Mouse (Mus musculus) cerebellum, adult 18-20 months (tissue): ENCODE data around the gene Taf11.

Source experiments
- DNase-seq, 2 experiments: peaks; one replicate each; pipeline ENCODE4 v3.0.0; 2021

The Taf11 gene

DNA sequence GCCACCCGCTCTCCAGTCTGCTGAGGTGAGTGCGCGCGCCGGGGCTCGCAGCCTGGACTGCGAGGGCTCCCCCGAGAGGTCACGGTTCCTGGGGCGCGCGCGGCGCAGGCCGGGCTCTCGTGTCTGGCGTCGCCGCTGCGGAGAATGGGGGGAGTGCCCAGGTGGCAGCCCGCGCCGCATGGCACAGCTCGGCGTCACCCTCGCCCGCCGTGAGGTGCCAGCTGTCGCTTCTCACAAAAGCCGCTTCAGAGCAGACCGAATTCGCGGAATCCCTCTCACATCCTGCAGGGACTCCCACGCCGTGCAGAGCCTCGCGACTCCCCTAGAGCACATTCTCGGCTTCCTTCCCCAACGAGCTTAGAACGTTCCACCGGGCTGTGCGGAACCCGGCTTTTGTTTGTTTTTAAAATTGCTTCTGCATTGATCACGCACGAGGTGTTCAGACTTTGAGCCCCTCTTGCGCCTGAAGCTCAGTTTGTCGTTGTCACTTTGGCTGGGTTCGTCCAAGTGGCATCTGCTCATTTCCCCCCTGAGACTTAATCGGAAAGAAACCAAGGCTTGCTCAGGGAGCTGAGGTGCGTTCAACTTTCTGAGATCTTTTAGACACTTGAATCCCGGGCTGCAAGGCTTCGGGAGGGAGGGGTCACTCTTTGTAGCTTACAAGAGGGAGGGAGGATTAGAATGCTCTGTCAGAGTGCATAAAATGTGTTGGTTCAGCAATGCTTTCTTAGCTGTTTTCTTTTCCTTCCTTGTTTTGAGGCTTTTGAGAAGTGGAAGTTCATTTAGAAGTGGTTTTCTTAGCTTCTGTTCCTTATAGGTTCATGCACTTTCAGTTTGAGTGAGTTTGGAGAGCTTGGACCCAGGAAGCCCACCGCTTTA is at the start of gene Taf11:
Gene Taf11 (minus strand): TSS at position 223 of the 879 bp plus-strand sequence.
- DNase-seq: peak; percentile 78 to 84

DNA sequence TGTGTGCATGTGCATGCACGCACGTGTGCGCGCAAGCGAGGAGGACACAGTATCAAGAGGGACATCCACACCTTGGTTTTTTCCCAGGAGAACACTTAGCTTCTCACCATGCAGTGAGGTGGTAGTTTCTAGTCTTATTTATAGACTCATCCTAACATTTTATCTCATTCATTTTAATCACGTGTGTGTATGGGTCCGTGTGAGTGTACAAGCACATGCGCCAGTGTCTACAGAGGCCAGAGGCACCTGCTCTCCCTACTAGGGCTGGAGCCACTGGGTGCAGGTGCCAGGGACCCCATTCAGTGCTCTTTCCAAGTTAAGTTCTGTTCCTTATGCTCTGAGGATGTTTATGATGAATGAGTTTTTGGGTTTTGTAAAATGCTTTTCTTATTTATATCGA is 48.0 kb upstream of the Taf11 start:
- DNase-seq: no peak

DNA sequence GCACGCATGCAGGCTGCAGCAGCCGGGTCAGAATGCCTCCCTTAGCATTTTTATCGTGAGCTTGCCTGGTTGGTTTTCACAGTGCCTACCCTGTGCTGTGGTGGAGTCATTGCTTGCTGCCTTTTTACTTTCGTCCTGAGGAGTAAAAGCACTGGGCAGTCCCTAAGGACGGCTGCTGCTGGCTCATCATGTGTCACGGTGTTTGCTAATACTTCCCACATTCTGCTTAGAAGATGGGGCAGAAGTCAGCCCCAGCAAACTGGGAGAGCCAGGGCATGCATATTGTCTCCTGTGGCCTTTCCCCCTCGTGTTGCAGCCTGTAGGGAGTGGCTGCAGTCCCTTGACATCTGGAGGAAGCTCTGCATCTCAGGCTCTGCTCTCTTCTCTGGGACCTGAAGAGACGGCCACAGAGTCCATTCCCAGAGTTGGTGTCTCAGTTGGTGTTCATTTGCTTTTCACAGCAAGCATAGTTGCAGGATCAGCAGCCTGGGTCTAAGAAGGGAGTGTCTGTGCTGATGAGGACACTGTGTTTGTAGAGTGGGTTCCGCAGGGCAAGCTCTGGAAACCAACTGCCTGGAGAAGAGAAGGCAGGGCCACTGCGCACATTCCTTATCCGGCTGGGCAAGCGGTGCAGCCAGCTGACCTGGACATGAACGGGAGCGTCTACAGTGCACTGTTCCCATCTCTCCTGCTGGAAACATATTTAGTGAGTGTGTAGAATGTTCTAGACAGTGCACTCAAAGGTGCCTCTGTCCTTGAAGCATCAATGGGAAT is 45.2 kb upstream of the Taf11 start:
- DNase-seq: no peak

DNA sequence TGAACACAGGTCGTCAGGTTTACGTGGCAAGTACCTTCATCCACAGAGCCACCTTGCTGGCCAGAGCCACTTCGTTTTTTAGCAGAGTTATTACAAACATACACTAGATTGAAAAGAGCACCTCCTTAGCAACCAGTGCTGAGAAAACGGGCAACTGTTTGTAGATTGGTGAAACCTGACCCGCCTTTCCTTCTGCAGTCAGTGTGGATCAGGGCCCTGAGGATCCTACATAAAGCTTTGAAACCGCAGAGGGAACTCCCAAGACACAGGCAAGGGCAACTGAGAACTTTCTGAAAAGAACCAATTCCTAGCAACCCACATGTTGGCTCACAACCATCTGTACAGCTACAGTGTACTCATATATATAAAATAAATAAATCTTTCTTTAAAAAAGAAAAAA is 43.5 kb upstream of the Taf11 start:
- DNase-seq: no peak

DNA sequence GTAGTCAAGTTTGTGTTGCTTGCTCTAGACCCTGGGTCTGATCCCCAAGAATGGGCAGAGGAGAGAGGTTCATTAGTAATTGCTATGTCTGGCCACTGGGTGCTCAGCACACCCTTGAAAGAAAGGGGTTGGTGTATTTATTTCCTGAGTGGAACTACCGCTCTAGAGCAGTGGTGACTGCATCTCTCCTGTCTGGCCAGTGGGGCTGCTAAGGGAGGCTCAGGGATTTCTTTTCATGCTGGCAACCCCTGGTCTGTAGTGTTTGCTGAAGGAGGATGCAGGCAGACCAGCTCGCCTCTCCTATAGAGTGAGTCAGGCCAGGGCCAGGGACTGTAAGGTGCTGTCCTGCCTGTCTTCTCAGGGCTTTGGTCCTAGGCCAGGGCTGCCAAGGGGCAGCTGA is 37.5 kb upstream of the Taf11 start:
- DNase-seq: no peak

DNA sequence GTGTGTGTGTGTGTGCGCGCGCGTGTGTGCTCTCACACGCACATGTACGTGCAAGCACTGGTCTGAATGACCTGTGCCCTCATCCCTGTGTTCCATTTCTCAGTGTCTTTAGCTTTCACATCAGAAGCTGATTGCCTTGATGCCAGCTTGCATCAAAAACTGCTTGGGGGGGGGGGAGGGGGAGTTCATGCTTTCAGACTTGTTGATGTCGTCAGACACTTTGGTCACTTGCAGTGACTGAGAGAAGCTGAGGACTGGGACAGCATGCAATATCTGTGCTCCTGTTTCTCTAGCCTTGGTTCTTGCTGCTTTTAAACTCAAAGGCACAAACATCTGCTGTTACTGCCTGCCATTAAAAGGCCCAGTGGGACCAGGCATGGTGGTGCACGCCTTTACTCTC is 36.7 kb upstream of the Taf11 start:
- DNase-seq: no peak

DNA sequence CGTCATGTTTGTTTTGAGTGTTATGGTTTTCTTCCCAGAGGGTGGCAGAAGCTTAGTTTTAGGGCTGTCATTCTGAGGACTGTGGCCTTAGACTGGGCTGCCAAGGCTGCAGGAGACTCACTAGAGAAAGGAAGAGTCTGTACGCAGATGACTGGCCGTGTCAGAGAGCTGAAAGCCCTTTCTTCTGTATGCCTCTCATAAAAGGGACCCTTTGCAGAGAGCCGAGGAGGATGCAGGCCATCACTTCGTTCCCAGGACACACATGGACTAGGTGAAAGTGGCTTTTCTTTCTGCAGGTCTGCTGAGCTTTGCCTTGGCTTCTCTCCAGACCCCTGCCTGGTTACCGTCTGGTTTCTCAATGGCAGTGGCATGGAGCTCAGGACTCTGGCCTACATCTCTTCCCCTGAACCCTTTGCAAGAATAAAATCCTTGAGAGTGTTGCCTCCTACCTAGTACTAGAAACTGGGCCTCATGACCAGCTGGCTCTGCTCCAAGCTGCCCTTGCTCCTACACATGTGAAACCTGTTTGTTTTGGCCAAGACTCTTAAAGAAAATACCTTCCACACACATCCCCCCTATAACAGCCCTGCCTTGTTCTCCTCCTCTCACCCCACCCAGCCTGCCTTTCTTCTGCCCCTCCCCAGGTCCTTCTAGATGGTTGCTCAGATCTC is 36.0 kb upstream of the Taf11 start:
- peak; percentile 92 to 96 for DNase-seq

DNA sequence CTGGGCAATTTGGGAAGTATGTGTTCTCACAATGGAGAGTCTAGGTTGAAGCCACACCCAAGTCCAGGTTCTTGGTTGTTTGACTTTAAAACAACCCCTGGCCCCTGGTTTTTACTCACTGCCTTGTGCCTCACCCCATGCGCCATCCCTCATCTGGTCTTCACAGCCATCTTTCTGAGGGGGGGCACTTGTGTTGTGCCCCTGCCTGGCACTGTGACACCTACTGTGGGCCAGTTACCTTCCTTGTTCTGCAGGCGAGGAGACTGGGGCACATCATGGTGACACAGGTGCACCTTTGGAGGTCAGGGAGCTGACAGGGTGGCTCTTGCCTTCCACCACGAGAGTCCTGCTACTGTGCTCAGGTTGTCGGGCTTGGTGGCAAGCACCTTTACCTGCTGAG is 32.5 kb upstream of the Taf11 start:
- no peak for DNase-seq

DNA sequence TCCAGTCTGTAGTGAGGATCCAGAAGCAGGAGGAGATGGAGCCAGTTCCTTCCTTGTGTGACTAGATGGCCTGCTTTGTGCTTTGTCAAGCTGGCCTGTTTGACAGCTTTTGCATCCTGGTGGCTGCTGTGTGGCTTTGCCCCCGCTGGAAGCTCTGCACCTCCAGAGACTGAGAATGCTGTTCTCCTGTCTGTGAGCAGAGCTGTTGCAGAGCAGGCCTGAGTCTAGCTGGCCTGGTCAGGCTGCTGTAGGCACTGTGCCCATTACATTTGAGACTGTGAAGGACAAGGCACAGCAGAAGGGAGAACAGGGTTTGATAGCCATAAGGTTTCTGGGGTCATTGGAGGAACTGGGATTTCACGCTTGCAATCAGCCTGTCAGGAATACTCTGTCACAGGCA is 32.1 kb upstream of the Taf11 start:
- DNase-seq: peak; percentile 51 to 68

DNA sequence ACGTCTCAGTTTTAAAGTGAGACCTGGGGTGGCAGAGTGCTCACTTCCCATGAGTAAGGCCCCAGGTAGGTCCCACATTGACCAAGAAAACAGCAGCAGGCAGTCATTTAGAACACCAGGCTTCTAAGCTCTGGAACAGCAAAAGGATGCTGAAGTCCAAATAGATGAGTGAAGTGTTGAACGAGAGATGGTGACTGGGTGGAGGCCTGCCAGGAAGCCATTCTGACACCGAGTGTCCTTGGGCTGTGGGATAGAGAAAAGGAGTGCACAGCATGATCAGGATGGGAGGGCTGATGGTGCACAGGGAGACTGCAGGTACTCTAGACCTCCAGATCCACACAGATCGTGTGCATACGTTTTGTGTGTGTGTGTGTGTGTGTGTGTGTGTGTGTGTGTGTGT is 31.5 kb upstream of the Taf11 start:
- DNase-seq: no peak

DNA sequence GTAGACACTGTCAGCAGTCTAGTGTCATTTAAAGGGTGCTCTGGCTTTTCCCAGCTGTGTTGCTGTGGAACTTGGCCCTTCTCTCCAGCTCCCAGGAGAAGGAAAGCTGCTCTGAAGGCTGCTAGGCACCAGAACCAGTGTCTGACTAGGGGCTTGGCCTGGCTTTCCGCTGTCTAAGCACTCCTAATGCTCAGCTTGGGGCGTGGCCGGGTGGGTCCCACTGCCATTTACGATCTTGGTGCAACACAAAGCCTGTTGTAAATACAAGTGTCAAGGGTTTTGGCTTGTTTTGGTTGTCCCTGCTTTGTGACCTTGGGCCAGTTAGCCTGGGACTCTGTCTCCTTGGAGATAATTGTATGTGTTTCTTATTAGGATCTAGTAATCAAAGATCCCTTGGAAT is 30.7 kb upstream of the Taf11 start:
- no peak for DNase-seq

DNA sequence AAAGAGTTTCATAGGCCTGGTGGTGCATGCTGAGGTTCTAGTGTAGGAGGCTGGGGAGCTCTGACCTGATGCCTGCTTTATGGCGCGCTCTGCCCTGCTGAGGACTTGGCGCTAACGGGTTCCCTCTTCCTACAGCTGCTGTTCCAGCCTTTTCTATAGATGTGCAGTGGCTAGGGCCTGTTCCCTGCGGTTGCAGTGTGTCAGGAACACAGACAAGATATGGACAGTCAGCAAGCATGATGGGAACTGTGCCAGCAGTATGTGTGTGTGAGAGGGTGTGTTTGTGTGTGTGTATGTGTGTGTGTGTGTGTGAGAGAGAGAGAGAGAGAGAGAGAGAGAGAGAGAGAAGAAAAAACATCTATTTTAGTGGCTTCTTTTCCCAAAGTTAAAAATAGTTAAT is 29.4 kb upstream of the Taf11 start:
- no peak for DNase-seq

DNA sequence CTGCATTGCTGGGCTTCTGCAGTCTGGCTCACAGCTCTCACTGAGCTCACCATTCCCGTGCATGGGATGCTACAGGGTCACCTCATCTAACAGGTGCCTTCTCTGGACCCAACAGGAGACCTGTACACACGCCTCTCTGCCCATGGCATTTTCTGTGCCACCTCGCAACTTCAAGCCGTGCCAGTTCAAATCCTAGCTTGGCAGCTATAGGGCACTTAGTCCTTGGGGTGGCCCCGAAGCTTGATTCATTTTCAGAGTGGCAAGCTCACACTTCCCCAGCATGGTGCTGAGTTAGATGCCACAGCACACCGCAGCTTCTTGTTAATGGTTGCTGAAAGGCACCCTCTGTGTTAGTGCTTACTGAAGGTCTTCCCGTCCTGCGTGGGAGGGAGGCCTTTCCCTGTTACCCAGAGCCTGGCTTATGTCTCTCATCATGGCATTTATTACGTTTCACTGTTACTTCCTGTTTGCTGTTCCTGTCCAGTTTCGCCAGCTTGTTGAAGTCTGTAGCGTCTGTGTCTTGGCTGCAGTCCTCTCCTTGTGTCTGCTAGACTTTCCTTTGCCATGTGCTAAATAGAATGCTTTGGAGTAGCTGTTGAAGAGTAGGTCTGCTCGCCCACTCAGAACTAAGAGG is 28.6 kb upstream of the Taf11 start:
- DNase-seq: peak; percentile 21 to 26

DNA sequence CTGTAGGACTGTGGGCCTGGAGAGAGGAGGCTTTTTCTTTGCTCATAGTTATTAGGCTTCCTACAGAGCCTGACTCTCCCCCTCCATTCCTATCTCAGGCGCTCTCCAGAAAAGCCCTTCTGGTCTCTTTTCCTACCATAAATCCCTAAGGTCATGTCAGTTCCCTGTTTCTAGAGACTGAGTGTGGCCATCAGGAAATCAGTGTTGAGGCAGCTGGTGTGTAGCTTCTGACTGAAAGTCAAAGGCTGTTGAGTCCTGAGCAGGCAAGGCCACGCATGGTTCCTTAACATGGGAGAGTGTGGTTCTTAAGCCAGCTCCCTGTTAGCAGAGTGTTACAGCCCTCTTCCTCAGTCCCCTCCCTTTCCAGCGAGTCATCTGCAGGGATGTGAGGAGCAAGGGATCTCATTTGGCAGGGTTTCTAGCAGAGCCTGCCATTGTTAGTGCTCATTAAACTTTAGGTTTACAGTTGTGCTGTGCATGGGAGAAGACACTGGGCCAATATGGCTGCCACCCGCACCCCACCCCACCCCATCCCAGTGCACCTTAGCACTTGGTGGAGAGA is 27.5 kb upstream of the Taf11 start:
- DNase-seq: no peak

DNA sequence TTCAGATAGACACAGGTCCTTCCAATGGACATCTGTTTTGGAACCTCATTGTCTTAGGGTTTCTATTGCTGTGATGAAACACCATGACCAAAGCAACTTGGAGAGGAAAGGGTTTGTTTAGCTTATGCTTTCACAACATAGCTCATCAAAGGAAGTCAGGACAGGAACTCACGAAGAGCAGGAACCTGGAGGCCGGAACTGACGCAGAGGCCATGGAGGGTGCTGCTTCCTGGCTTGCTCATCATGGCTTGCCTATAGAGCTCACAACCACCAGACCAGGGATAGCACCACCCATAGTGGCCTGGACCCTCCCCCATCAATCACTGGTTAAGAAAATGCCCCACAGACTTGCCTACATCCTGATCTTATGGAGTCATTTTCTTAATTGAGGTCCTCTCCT is 25.4 kb upstream of the Taf11 start:
- DNase-seq: no peak

DNA sequence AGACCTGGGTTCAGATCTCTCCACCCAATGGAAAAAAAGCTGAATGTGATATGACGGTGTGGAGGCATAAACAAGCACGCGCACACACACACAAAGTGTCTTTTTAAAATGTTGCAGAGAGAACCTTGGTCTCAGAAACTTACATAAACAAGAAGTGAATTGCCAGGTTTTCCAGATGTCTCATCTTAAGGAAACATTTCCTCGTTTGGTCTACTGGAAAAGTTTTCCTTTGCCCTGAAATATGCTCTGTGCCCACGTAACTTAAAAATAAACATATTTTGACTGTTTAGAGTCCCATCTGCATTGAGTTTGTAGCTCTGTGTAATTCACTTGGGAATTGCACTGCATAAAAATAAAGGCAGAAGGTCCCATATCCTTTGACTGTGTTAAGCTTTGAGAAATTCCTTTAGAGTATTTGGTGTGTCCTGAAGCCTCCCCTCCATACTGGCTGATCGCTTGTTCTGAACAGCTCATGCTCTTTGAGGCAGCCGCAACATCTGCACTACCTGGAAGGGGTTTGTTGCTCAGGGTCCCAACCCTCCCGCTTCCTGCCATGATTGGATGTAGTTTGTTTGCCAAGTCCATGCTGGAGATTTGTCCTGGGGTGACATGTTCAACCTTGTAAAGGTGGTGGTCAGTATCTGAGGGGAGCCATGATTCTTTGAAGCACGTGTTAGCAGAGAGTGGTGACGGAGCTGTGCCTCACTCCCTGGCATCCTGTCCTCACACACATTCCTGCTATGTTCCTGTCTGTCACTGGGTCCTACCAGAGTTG is 24.7 kb upstream of the Taf11 start:
- no peak for DNase-seq

DNA sequence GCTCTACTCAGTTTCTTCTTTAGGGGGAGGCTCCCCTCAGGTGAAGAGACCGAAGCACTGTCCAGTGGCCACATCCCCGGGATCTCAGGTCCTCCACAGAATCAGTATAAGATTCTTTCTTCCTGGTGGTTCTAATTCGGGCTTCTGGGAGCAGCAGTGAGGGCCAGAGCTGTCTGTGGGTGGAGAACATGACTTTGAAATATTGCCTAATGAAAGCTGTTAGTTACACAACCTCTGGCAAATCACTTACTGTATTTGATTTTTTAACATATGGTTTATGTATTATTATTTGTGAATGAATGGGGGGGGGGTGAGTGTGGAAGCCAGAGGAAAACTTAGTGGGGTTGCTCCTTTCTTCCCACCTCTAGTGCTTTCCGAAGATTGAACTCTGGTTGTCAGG is 22.2 kb upstream of the Taf11 start:
- no peak for DNase-seq

DNA sequence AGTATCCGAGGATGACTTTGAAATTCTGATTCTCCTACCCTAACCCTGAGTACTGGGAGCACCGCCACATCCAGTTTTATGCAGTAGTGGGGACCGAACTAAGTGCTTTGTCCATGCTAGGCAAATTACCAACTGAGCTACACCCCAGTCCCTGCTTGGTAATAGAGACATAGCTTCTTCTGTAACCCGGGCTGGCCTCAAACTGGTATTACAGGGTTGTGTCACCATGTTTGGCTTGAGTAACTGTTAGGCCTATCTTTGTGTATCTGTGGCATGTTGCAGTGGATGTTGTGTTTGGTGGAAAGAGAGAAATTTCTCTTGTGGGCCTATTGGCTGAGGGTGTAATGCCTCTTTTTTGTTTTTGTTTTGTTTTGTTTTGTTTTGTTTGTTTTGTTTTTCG is 20.6 kb upstream of the Taf11 start:
- DNase-seq: no peak

DNA sequence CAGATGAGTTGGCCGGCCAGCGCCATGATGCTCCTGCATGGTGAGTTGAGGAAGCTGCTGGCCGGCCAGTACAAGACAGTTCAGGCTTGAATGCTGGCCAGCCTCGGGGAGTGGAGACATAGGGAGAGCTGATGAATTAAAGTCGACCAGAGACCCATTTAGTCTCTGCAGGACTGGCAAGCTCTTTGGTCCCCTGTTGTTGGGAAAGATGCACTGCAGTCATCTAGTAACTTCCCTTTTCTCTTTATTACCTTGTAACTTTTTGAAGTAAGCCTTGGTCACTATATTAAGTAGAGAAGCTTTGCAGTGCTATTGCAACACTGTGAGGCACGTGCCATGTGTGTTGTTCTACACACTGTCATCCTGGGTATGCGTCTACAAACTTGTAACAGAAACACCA is 15.9 kb upstream of the Taf11 start:
- no peak for DNase-seq

DNA sequence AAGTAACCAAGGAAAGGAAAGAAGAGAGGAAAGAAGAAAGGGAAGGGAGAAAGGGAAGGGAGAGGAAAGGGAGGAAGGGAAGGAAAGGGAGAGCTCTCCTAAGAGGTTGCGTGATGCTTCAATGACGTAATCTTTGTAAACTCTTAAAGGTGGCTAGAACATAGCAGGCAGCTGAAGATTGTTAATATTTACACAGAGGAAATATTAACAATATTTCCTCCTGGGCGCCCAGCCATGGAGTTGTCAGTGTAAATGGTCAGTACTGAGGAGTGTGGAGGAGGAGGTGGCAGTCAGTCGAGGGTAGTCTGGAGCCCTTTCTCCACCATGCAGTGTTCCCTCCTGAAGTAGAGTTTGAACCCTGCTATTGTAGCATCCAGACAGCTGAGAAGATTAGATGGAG is 15.4 kb upstream of the Taf11 start:
- DNase-seq: no peak

DNA sequence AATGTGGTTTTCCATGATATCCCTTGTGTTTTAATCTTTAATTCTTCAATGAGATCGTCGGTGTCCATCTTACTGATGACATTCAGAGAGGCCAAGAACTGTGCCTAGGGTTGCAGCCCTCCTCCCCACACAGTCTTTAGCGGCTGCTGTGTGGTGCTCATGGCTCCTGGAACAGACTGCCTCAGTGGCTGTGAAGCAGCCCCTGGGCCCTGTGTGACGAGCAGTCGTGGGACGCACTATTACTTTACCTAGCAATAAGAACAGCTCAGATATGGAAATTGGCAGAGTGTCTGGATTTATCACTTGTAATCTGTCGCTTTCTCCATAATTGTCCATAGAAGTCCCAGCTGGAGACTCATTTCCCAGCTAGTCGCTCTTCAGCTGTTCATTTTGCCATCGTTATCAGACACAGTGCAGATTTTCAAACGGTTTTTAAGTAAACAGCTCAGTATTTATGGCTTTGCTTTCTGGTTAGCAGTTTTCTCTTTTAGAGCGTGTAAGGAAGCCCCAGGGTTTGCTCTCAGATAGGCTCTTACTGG is 12.6 kb upstream of the Taf11 start:
- no peak for DNase-seq

DNA sequence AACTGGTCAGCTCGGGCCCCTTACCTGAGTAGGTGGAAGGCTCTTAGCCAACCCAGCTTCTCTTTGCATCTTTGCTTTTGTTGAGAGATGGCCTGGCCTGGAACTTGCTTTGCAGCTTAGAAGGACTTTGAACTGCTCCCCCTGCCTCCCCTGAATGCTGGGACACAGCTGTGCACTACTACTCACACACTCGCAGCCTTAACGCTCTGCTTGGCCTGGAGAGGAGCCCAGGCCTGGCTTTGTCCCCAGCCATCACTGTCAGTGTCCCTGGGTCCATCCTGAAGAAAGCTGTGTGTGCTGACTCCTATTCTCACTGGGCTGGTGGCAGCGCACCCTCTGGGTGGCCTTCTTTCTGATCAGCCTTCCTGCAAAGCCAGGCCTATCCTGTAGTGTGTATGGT is 11.0 kb upstream of the Taf11 start:
- DNase-seq: no peak
